Comparison of ENCODE assay signal across 10 mouse cellular contexts in the genomic region with DNA sequence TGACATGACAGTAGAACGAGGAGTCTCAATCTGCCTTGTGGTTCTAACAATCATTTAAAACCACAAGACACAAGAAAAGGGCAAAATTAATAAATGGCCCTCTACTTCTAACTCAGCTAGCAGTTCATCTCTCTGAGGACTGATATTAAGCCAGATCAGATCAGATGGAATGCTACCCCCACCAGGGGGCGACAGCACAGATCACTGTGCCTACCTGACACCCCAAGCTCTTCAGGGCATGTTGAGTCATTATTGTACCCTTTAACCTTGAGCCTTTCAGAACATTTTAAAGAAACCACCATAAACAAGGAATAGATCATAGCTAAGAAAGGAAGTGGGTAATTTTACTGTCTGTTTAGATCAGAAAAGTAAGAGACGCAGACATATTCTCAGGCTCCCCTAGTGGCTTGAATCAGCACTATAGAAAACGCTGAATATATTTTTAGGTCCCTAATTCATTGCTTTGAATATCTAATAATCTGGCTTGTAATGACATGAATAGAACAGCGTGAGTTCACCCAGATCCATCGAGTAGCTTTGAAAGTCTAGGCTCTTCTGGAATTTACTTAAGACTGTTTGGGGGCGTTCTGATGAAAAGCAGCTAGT.
A peak's percentile ranks its signal among the peaks of the same experiment; 100 is the strongest.
DNase-seq lines count a peak whose midpoint lies in the region; ATAC-seq and TF ChIP-seq lines count a peak whose summit lies in the region.
"Had no signal": no experiment of that assay in that cellular context is flagged by ENCODE, and none has a peak within 500 bp of the region (broad histone marks: within the 10 kb centered on the region; RNA-seq: fewer than 3 reads in every experiment).

No protein-coding gene starts in this region.

- no peaks in the 10 kb centered on the region for H3K9me3 ChIP-seq in hindbrain, postnatal 0 days (ENCODE audit: low read length)
- H3K9me3 ChIP-seq in hindbrain, embryonic 14.5 days (ENCODE audit: control insufficient read depth, low read length) = no peaks in the 10 kb centered on the region
- H3K9me3 ChIP-seq in midbrain, embryonic 16.5 days (replicated peaks; ENCODE audit: control insufficient read depth, low read length, poor library complexity, severe bottlenecking) = no peaks in the 10 kb centered on the region
- H3K9me3 ChIP-seq: stomach, embryonic 15.5 days had no signal

- peaks cover 14% of the 10 kb centered on the region for H3K36me3 ChIP-seq in hindbrain, postnatal 0 days (ENCODE audit: insufficient read depth, low read length)
- peaks cover 14% of the 10 kb centered on the region; the same call in 1 of the 2 replicates for H3K36me3 ChIP-seq in hindbrain, embryonic 14.5 days (replicated peaks; ENCODE audit: control insufficient read depth, insufficient read depth)
- peaks cover 5% of the 10 kb centered on the region; the same call in 1 of the 2 replicates for H3K36me3 ChIP-seq in midbrain, embryonic 16.5 days (ENCODE audit: control insufficient read depth, insufficient read depth, low read length)

- H3K4me3 ChIP-seq in hindbrain, postnatal 0 days (ENCODE audit: low read length) = no peak overlapping the region
- no peak overlapping the region for H3K4me3 ChIP-seq in hindbrain, embryonic 14.5 days (replicated peaks; ENCODE audit: low read length)
- no peak overlapping the region for H3K4me3 ChIP-seq in midbrain, embryonic 16.5 days (ENCODE audit: low read depth, low read length)
- H3K4me3 ChIP-seq: erythroblast, embryonic 14.5 days; stomach, embryonic 15.5 days had no signal

- no peak for ATAC-seq in hindbrain, postnatal 0 days
- ATAC-seq in hindbrain, embryonic 14.5 days (ENCODE audit: low FRiP score) = no peak
- ATAC-seq in CD4-positive, CD25-positive, alpha-beta regulatory T cell, adult 4 months = peak; percentile 86
- peak; percentile 86 for ATAC-seq in megakaryocyte progenitor cell, adult 5-6 weeks (replicated peaks; ENCODE audit: poor library complexity)
- no peak for ATAC-seq in midbrain, embryonic 16.5 days

- peak; percentile 61 for TF ChIP-seq CTCF in hindbrain, postnatal 0 days (IDR thresholded peaks at IDR 0.05; ENCODE audit: low read depth)

- H3K9ac ChIP-seq in hindbrain, postnatal 0 days (replicated peaks; ENCODE audit: low read length) = no peak overlapping the region
- no peak overlapping the region for H3K9ac ChIP-seq in hindbrain, embryonic 14.5 days
- H3K9ac ChIP-seq in midbrain, embryonic 16.5 days (ENCODE audit: low read depth, low read length) = no peak overlapping the region
- H3K9ac ChIP-seq: stomach, embryonic 15.5 days had no signal

- H3K27ac ChIP-seq in hindbrain, postnatal 0 days = no peak overlapping the region
- no peak overlapping the region for H3K27ac ChIP-seq in hindbrain, embryonic 14.5 days
- H3K27ac ChIP-seq in midbrain, embryonic 16.5 days (ENCODE audit: low read length) = no peak overlapping the region
- H3K27ac ChIP-seq: stomach, embryonic 15.5 days had no signal

- no peak overlapping the region for H3K4me2 ChIP-seq in hindbrain, postnatal 0 days (ENCODE audit: low read depth, low read length)
- no peak overlapping the region for H3K4me2 ChIP-seq in hindbrain, embryonic 14.5 days (replicated peaks)
- H3K4me2 ChIP-seq in midbrain, embryonic 16.5 days (ENCODE audit: low read length) = no peak overlapping the region
- H3K4me2 ChIP-seq: stomach, embryonic 15.5 days had no signal

- peak; percentile 11 for DNase-seq in hindbrain, postnatal 0 days (ENCODE audit: low spot score)
- no peak for DNase-seq in hindbrain, embryonic 14.5 days (ENCODE audit: low spot score)
- peak; percentile 62 for DNase-seq in T-cell, adult 2 months (ENCODE audit: low spot score)
- DNase-seq in embryo, embryonic 11 days = peak; percentile 59
- peak; percentile 84 for DNase-seq in thymus, postnatal 4 days

- 75% methylated on average over 7 of the region's 7 CpGs for WGBS in hindbrain, postnatal 0 days
- 86% methylated on average over 7 of the region's 7 CpGs for WGBS in hindbrain, embryonic 14.5 days
- WGBS in midbrain, embryonic 16.5 days = 80% methylated on average over 7 of the region's 7 CpGs

- no peaks in the 10 kb centered on the region for H3K27me3 ChIP-seq in hindbrain, postnatal 0 days (ENCODE audit: insufficient read depth, low read length)
- no peaks in the 10 kb centered on the region for H3K27me3 ChIP-seq in hindbrain, embryonic 14.5 days (ENCODE audit: control insufficient read depth, insufficient read depth, low read length)
- H3K27me3 ChIP-seq in midbrain, embryonic 16.5 days (ENCODE audit: control insufficient read depth, insufficient read depth, low read depth, low read length) = no peaks in the 10 kb centered on the region
- H3K27me3 ChIP-seq: stomach, embryonic 15.5 days had no signal

- no peaks in the 10 kb centered on the region for H3K4me1 ChIP-seq in hindbrain, postnatal 0 days (ENCODE audit: insufficient read depth, low read length)
- H3K4me1 ChIP-seq in hindbrain, embryonic 14.5 days (replicated peaks; ENCODE audit: control insufficient read depth, insufficient read depth, low read length) = no peaks in the 10 kb centered on the region
- no peaks in the 10 kb centered on the region for H3K4me1 ChIP-seq in midbrain, embryonic 16.5 days (ENCODE audit: control insufficient read depth, insufficient read depth, low read length)
- H3K4me1 ChIP-seq: stomach, embryonic 15.5 days had no signal

Comparison
In these comparisons a context has a peak if more than half of its experiments do, and no peak if none do; other contexts are left out.
1. ATAC-seq: peak in CD4-positive, CD25-positive, alpha-beta regulatory T cell, adult 4 months (single experiment) and megakaryocyte progenitor cell, adult 5-6 weeks (single experiment); none in hindbrain, postnatal 0 days (single experiment), hindbrain, embryonic 14.5 days (single experiment) and midbrain, embryonic 16.5 days (single experiment).